Mouse (Mus musculus): ENCODE measurements around the gene Rbm45.

DNA sequence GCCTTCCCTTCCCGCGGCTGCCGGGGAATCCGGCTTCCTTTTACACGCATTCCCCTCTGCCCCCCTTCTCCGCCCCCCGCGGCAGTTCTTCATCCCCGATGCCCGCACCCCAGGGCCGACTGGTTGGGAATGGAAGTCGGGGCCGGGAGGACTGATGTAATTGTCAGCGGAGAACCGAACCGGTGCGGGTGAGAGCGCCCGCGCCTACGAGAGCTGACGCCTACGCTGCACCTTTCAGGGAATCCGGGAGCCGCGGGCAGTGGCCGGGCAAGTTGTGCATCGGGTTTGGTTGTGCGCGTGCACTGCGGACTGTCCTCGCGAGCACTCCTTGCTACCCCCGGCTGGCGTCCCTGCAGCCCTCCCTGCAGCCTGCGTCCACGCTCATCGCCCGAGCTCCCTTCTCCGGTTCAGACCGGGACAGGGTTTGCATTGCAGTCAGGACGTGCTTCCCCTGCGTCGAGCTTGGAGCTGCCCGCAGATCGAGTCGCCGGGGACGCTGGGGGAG, 37.2 kb downstream of the Rbm45 start:
- TF ChIP-seq CTCF (IDR thresholded peaks at IDR 0.05): no peak
- no peak for TF ChIP-seq POLR2A (IDR thresholded peaks at IDR 0.05; ENCODE audit: insufficient read depth, low read depth, low read length)
- no peak for TF ChIP-seq EP300 (IDR thresholded peaks at IDR 0.05; ENCODE audit: insufficient read depth, low read depth, low read length)

Data from heart, adult 2 months (tissue).